Mouse (Mus musculus) heart, postnatal 0 days (tissue): ENCODE results near the gene Mustn1. TPM values are rescaled to one million over a fixed set of nuclear protein-coding genes. Genes with fewer than 3 reads are reported as not detected.

ENCODE experiments used
- ATAC-seq: fragments of 200-750 bp; cut with Nextera tagmentation; 2 replicates; pipeline ENCODE4 v1.8.0; 2017; ENCODE audit warnings: low read depth, moderate number of reproducible peaks, moderate library complexity; ENCODE audit not compliant: insufficient read depth
- DNase-seq: peaks from one replicate; pipeline ENCODE4 v3.0.0-alpha.2; 2016; ENCODE audit warnings: low spot score
- H3K27ac ChIP-seq: fragments of 300-500 bp; sonication (generic); 2 replicates; pipeline ENCODE4 v1.5.1; 2014; ENCODE audit warnings: low read depth, mild to moderate bottlenecking
- H3K27me3 ChIP-seq: fragments of 300-500 bp; sonication (generic); 2 replicates; pipeline ENCODE4 v1.6.1; 2014; ENCODE audit warnings: low read length, mixed read lengths; ENCODE audit not compliant: control insufficient read depth, insufficient read depth
- H3K36me3 ChIP-seq: fragments of 300-500 bp; sonication (generic); replicated peaks from 2 replicates; pipeline ENCODE4 v1.6.1; 2014; ENCODE audit warnings: low read length, mixed read lengths; ENCODE audit not compliant: control insufficient read depth, insufficient read depth
- H3K4me1 ChIP-seq: fragments of 300-500 bp; sonication (generic); 2 replicates; pipeline ENCODE4 v1.6.1; 2014; ENCODE audit warnings: antibody characterized with exemption; ENCODE audit not compliant: control insufficient read depth, insufficient read depth
- H3K4me2 ChIP-seq: fragments of 300-500 bp; sonication (generic); 2 replicates; pipeline ENCODE4 v1.6.1; 2014; ENCODE audit warnings: low read depth, mild to moderate bottlenecking, low read length, moderate library complexity
- H3K4me3 ChIP-seq: fragments of 300-500 bp; sonication (generic); 2 replicates; pipeline ENCODE4 v1.5.1; 2014; ENCODE audit warnings: low read depth, low read length
- H3K9ac ChIP-seq: fragments of 300-500 bp; sonication (generic); replicated peaks from 2 replicates; pipeline ENCODE4 v1.6.1; 2014; ENCODE audit warnings: low read depth, low read length, mixed read lengths
- H3K9me3 ChIP-seq: fragments of 300-500 bp; sonication (generic); replicated peaks from 2 replicates; pipeline ENCODE4 v1.6.1; 2016; ENCODE audit warnings: low read length; ENCODE audit not compliant: control insufficient read depth
- CTCF ChIP-seq: IDR thresholded peaks from 2 replicates; pipeline ENCODE4 v1.5.1; 2016; ENCODE audit warnings: antibody characterized with exemption, control low read depth, low read depth
- EP300 ChIP-seq: IDR thresholded peaks from 2 replicates; pipeline ENCODE4 v1.6.1; 2016; ENCODE audit warnings: antibody characterized with exemption, low read depth
- WGBS: fragments of 180-500 bp; shearing (Covaris S2); extraction: QIAGEN DNeasy Blood & Tissue Kit; methylation state at CpG from one replicate; pipeline ENCODE4 v1.1.7; 2014; 5-methylcytosine and 5-hydroxymethylcytosine counted together
- polyA plus RNA-seq: library from polyadenylated mRNA; unstranded; fragments of >200 nt; fragmentation: Nextera tagmentation; extraction: Ambion mirVana; gene quantifications from 2 replicates; pipeline ENCODE4 v1.2.1, GENCODE M21; 2015
- total RNA-seq: library from RNA; depleted of rRNA; stranded (reverse); fragments of >200 nt; gene quantifications from 2 replicates; pipeline ENCODE4 v1.2.3, GENCODE M21; 2014; ENCODE audit warnings: low replicate concordance

The Mustn1 gene
- total and polyA plus RNA-seq, 2 experiments from 2014 or later, result 6.8 to 10.3 TPM

DNA sequence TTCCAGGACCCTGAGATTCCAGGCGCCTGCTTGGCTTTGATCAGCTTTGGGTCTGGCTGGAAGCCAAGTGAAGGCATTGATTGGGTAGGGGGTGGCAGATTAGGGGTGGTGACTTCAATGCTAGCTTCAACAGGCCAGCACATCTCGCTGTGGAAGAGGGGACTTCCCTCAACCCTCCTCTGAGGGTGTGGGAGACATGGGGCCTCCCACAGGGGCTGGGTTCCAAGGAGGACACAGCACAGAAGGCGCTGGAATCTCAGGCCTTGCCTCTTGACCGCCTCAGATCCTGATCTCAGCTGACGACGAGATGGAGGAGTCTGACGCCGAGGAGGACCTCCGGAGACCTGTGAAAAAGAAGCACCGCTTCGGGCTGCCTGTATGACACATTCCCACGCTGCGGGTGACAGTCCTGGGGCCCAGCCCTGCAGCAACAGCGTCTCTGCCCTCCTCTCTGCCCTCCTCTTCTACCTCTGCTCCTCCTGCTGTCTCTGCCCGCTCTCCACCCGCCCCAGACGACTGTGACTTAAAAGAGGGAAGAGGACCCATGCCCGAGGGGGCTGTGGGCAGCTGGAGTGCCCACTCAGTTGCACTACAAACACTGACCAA lies 4.8 kb upstream of the Mustn1 start:
- no peak for TF ChIP-seq CTCF
- no peak for TF ChIP-seq EP300
- Histone ChIP-seq H3K36me3 (peaks cover 14% of the 10 kb centered on the region; the same call in 1 of the 2 replicates), H3K4me2 (no peak overlapping the region), H3K4me3 (no peak overlapping the region), H3K9ac (no peak overlapping the region), H3K27me3 (no peaks in the 10 kb centered on the region), H3K27ac (no peak overlapping the region), H3K4me1 (peaks cover 19% of the 10 kb centered on the region), H3K9me3 (no peaks in the 10 kb centered on the region)
- WGBS, result 53% methylated on average over 15 of the region's 18 CpGs
- ATAC-seq (no peak), DNase-seq (no peak)

DNA sequence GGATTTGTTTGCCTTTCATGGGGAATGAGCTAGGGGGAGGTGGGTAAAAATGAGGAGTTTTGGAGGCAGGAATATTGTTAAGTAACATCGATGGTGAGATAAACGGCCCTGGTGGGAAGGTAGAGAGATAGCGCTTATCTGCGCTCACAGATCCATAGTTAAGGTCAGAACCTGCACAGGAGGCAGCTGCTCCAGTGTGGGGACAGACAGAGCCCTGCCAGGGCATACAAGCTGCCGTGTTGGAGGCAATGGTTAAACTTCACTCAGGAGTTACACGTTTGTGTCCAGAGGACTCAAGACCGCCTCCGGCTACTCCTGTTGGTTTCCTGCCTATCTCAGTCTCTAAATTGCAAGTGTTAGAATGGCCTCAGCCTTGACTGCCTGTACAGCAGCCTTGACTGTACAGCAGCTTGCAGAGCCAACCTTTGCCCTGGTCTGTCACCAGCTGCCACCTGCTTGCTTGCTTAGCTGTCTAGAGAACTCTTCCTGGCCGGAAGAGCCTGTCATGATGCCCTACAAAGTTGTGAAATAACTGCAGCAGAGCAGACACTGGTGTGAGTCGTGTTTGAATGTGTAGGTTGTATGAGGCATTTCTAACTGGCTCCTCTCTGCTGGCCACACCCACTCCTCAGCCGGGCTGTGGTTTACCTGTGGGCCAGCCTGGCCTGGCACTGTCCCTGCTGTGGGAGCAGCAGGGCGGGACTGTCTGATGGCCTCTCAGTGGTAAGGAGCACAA lies 3.7 kb upstream of the Mustn1 start:
- H3K4me3 ChIP-seq, result no peak overlapping the region
- H3K4me2 ChIP-seq, result no peak overlapping the region
- H3K36me3 ChIP-seq, result peaks cover 14% of the 10 kb centered on the region; the same call in 1 of the 2 replicates
- no peak overlapping the region for H3K9ac ChIP-seq
- H3K27me3 ChIP-seq, result no peaks in the 10 kb centered on the region
- 71% methylated on average over 12 of the region's 12 CpGs for WGBS
- ATAC-seq, result no peak
- TF ChIP-seq CTCF (no peak), EP300 (no peak)
- H3K9me3 ChIP-seq, result no peaks in the 10 kb centered on the region
- H3K4me1 ChIP-seq, result peaks cover 13% of the 10 kb centered on the region
- no peak overlapping the region for H3K27ac ChIP-seq
- no peak for DNase-seq

DNA sequence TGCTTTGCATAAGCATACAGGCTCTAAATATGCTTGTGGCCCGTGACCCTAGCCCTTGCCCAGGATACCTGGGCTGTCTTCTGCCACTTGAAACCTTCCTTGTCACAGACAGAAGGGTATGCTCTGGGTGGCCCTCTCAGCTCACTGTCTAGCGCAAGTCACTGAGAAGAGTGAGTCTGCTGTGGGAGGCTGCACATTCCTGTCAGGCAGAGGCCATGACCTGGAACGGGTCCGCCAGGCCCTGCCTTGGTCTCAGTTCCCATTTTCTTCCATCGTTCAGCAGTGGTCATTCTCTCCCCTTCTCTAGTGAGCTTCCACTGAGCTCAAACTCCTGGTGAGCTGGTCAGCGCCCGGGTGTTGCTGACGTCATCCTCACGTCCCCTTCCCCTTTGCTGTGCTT lies 3.0 kb upstream of the Mustn1 start:
- 66% methylated on average over 9 of the region's 9 CpGs for WGBS
- Histone ChIP-seq H3K4me3 (no peak overlapping the region), H3K27ac (no peak overlapping the region), H3K9ac (no peak overlapping the region), H3K36me3 (peaks cover 14% of the 10 kb centered on the region; the same call in 1 of the 2 replicates), H3K4me2 (no peak overlapping the region), H3K27me3 (no peaks in the 10 kb centered on the region), H3K4me1 (peaks cover 10% of the 10 kb centered on the region; the same call in 1 of the 2 replicates), H3K9me3 (no peaks in the 10 kb centered on the region)
- no peak for ATAC-seq
- no peak for DNase-seq
- TF ChIP-seq EP300 (no peak), CTCF (no peak)

DNA sequence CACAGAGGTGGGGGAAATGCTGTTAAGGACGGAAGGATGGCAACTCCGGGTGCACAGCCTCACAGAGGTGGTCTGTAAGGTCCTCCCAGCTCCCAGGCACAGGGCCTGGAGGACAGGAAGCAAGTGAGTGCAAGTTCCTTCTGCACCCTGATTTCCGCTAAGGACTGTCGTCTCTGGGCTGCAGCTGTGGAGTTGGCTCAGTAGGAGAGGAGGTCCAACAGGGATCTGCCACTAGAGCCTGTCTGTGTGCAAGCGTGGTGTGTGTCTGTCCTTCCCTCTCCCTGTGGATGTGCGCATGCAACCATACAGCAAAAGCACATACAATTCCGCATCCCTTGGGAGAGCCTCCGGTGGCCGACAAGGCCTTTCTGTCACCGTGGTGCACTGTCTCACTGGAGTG lies 2.5 kb upstream of the Mustn1 start:
- TF ChIP-seq EP300, result no peak
- no peak for ATAC-seq
- H3K9ac ChIP-seq, result no peak overlapping the region
- peaks cover 10% of the 10 kb centered on the region; the same call in 1 of the 2 replicates for H3K4me1 ChIP-seq
- H3K36me3 ChIP-seq, result peaks cover 14% of the 10 kb centered on the region; the same call in 1 of the 2 replicates
- no peaks in the 10 kb centered on the region for H3K9me3 ChIP-seq
- WGBS, result 78% methylated on average over 10 of the region's 10 CpGs
- no peak overlapping the region for H3K4me2 ChIP-seq
- no peak overlapping the region for H3K4me3 ChIP-seq
- no peak for DNase-seq
- H3K27me3 ChIP-seq, result no peaks in the 10 kb centered on the region
- H3K27ac ChIP-seq, result peak overlapping the region; percentile 25; the same call in 1 of the 2 replicates

DNA sequence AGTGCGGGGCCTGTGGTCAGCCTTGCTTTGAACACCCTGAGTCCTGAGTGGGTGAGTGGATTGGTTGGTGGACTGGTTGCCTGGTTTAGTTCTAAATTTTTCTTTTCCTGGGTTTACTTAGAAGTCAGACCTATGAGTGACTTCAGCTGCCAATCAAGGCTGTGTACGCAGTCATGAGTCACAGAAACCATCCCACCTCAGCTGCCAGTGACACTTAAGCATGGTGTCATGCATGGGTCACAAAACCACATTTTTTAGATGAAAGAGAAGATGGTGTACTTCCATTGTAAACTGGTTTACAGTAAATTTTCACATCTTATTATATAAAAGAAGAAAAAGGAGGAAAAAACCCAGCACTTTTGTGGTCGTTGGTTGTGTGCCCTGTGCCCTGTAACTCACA lies 1.2 kb upstream of the Mustn1 start:
- Histone ChIP-seq H3K4me3 (no peak overlapping the region), H3K9me3 (no peaks in the 10 kb centered on the region), H3K4me2 (no peak overlapping the region), H3K9ac (no peak overlapping the region), H3K27me3 (no peaks in the 10 kb centered on the region), H3K27ac (no peak overlapping the region), H3K4me1 (peaks cover 10% of the 10 kb centered on the region; the same call in 1 of the 2 replicates), H3K36me3 (peaks cover 11% of the 10 kb centered on the region; the same call in 1 of the 2 replicates)
- DNase-seq, result no peak
- ATAC-seq, result no peak
- no peak for TF ChIP-seq CTCF
- no peak for TF ChIP-seq EP300
- WGBS, result 94% methylated on average over 3 of the region's 3 CpGs
